Comparison of ENCODE assay signal across 11 mouse cellular contexts in the genomic region with DNA sequence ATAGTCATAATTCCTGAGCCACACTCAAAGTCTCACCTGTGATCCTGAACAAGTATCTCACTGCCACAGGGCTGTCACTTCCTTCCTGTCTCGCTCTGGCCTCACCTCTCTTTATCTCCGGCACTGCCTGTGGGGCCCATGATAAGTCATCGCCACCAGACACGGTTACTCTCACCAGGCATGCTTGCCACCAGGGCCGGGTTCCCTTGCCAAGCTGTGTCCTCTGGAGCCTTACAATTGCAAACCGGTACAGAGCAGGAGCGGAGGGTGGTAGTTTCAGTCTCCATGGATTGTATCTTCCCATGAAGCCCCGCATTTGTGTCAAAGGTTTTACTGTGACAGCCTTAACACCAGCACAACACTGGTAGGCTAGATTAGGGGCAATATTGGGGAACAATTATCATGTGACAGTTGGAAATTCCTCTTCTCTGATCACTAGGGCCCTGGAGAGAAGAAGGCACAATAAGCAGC. TPM values are rescaled to one million over a fixed set of nuclear protein-coding genes. Genes with fewer than 3 reads are reported as not detected.
DNase-seq lines count a peak whose midpoint lies in the region; ATAC-seq and TF ChIP-seq lines count a peak whose summit lies in the region.
"Had no signal": no experiment of that assay in that cellular context is flagged by ENCODE, and none has a peak within 500 bp of the region (broad histone marks: within the 10 kb centered on the region; RNA-seq: fewer than 3 reads in every experiment).

No protein-coding gene starts in this region.

- WGBS in heart, embryonic 12.5 days = 37% methylated on average over 8 of the region's 8 CpGs
- WGBS in forebrain, embryonic 11.5 days = 88% methylated on average over 8 of the region's 8 CpGs
- WGBS in cerebellum, adult 2 months = 84% methylated on average over 8 of the region's 8 CpGs

- no peak overlapping the region for H3K27ac ChIP-seq in heart, embryonic 12.5 days (ENCODE audit: poor library complexity, severe bottlenecking)
- no peak overlapping the region for H3K27ac ChIP-seq in forebrain, embryonic 11.5 days (ENCODE audit: low read depth, low read length)
- H3K27ac ChIP-seq in cerebellum, adult 2 months (ENCODE audit: insufficient read depth, low read length) = no peak overlapping the region
- H3K27ac ChIP-seq: heart, embryonic 15.5 days had no signal

- peaks cover 5% of the 10 kb centered on the region for H3K4me1 ChIP-seq in heart, embryonic 12.5 days (replicated peaks)
- peaks cover 2% of the 10 kb centered on the region; the same call in 1 of the 2 replicates for H3K4me1 ChIP-seq in forebrain, embryonic 11.5 days (replicated peaks; ENCODE audit: control insufficient read depth, insufficient read depth, low read length)
- H3K4me1 ChIP-seq in cerebellum, adult 2 months (ENCODE audit: control insufficient read depth, insufficient read depth, low read length) = no peaks in the 10 kb centered on the region
- H3K4me1 ChIP-seq: heart, embryonic 15.5 days had no signal

- no peak overlapping the region for H3K4me2 ChIP-seq in heart, embryonic 12.5 days
- H3K4me2 ChIP-seq in forebrain, embryonic 11.5 days (ENCODE audit: low read depth, low read length, severe bottlenecking) = no peak overlapping the region
- H3K4me2 ChIP-seq: heart, embryonic 15.5 days had no signal

- DNase-seq in heart, adult 8-10 months (ENCODE audit: low spot score) = no peak
- peak; percentile 65 to 67 for DNase-seq in thymus, postnatal 10 days (ENCODE audit: low spot score in 2 of 2)
- DNase-seq in forebrain, embryonic 11.5 days (ENCODE audit: low spot score) = no peak
- DNase-seq in cerebellum, adult 2 months = no peak
- DNase-seq in kidney, adult 11 months = no peak
- DNase-seq: kidney, adult 8-10 months; lung, postnatal 10 days had no signal

- ATAC-seq in heart, embryonic 12.5 days (ENCODE audit: insufficient number of reproducible peaks, low FRiP score) = peak; percentile 72; the same call in 1 of the 2 replicates
- peak; percentile 98 for ATAC-seq in erythroid progenitor cell, adult 5-6 weeks (replicated peaks; ENCODE audit: low FRiP score, poor library complexity, severe bottlenecking)
- ATAC-seq in megakaryocyte, adult 5-6 weeks (ENCODE audit: poor library complexity, severe bottlenecking) = peak; percentile 56
- ATAC-seq in forebrain, embryonic 11.5 days (replicated peaks; ENCODE audit: low FRiP score) = no peak

- H3K9me3 ChIP-seq in heart, embryonic 12.5 days (replicated peaks) = peaks cover 2% of the 10 kb centered on the region
- no peaks in the 10 kb centered on the region for H3K9me3 ChIP-seq in forebrain, embryonic 11.5 days (ENCODE audit: control insufficient read depth, low read length)
- H3K9me3 ChIP-seq: heart, embryonic 15.5 days had no signal

- H3K9ac ChIP-seq in heart, embryonic 12.5 days = no peak overlapping the region
- H3K9ac ChIP-seq in forebrain, embryonic 11.5 days (ENCODE audit: low read length) = no peak overlapping the region
- H3K9ac ChIP-seq: heart, embryonic 15.5 days had no signal

- H3K36me3 ChIP-seq in heart, embryonic 12.5 days = no peaks in the 10 kb centered on the region
- H3K36me3 ChIP-seq in forebrain, embryonic 11.5 days (ENCODE audit: control insufficient read depth, insufficient read depth, low read length) = no peaks in the 10 kb centered on the region
- H3K36me3 ChIP-seq: heart, embryonic 15.5 days had no signal

- H3K4me3 ChIP-seq in heart, embryonic 12.5 days = no peak overlapping the region
- H3K4me3 ChIP-seq in forebrain, embryonic 11.5 days (ENCODE audit: low read depth, low read length) = no peak overlapping the region
- no peak overlapping the region for H3K4me3 ChIP-seq in cerebellum, adult 2 months (replicated peaks; ENCODE audit: insufficient read depth, low read depth, low read length)
- H3K4me3 ChIP-seq: heart, embryonic 15.5 days had no signal

- no peaks in the 10 kb centered on the region for H3K27me3 ChIP-seq in heart, embryonic 12.5 days (replicated peaks)
- H3K27me3 ChIP-seq in forebrain, embryonic 11.5 days (ENCODE audit: control insufficient read depth, insufficient read depth, low read length) = no peaks in the 10 kb centered on the region
- H3K27me3 ChIP-seq in cerebellum, adult 2 months (ENCODE audit: control insufficient read depth, insufficient read depth, low read length) = no peaks in the 10 kb centered on the region
- H3K27me3 ChIP-seq: heart, embryonic 15.5 days had no signal

- TF ChIP-seq POLR2A in cerebellum, adult 2 months (IDR thresholded peaks at IDR 0.05; ENCODE audit: borderline replicate concordance, insufficient read depth, low read length) = no peak

- no peak for TF ChIP-seq CTCF in cerebellum, adult 2 months (IDR thresholded peaks at IDR 0.05; ENCODE audit: borderline replicate concordance, insufficient read depth, low read depth, low read length)

RNA-seq across cellular contexts. Expression of a gene that starts 35.9 kb away (rescaled TPM):
- 1.5 and 1.8 TPM in 2 replicates for polyA plus RNA-seq in heart, embryonic 12.5 days (2016; fragmentation: Nextera tagmentation; extraction: Ambion mirVana)
- total RNA-seq in heart, adult 8-10 months (2022) = under 1 TPM in 1 of 4 experiments, not detected in 3; 0.17 TPM
- total RNA-seq in erythroid progenitor cell, adult 5-6 weeks (2015; ENCODE audit: low replicate concordance) = 93.7 and 126 TPM in 2 replicates
- total RNA-seq in erythroid progenitor cell, adult 5-6 weeks (2017; ENCODE audit: low replicate concordance) = 43.9 and 54.2 TPM in 2 replicates
- 42.5 and 45.2 TPM in 2 replicates for total RNA-seq in megakaryocyte, adult 5-6 weeks (2015)
- 38.3 and 50.7 TPM in 2 replicates for total RNA-seq in megakaryocyte, adult 5-6 weeks (2017)
- 8.9 and 9.7 TPM in 2 replicates for polyA plus RNA-seq in forebrain, embryonic 11.5 days (2014; fragmentation: Nextera tagmentation; extraction: Ambion mirVana)
- polyA plus RNA-seq in cerebellum, adult 2 months (2012; rRNA removed) = 0.74 and 0.75 TPM in 2 replicates

Comparison
In these comparisons a context has a peak if more than half of its experiments do, and no peak if none do; other contexts are left out.
1. DNase-seq: peak in thymus, postnatal 10 days (2 of 2); none in heart, adult 8-10 months (single experiment), forebrain, embryonic 11.5 days (single experiment), cerebellum, adult 2 months (0 of 2) and kidney, adult 11 months (single experiment).
2. RNA of a gene that starts 35.9 kb away (total RNA-seq): 43.9 to 126 TPM in erythroid progenitor cell, adult 5-6 weeks and 38.3 to 50.7 TPM in megakaryocyte, adult 5-6 weeks; 0.17 TPM in heart, adult 8-10 months; every median in the first group is over 10 times any median in the second.